Mouse (Mus musculus) telencephalon, adult 2 months (tissue): ENCODE measurements at regions not wholly inside any gene's neighbourhood (a gene's known extent, or its start where the extent isn't known, plus 50 kb on each side); places are given as distances from the start of the nearest gene placed in this dataset.

ENCODE experiments used
- DNase-seq: peaks from one replicate; pipeline ENCODE4 v3.0.0-alpha.2; 2011; ENCODE audit warnings: low read depth, low spot score

DNA sequence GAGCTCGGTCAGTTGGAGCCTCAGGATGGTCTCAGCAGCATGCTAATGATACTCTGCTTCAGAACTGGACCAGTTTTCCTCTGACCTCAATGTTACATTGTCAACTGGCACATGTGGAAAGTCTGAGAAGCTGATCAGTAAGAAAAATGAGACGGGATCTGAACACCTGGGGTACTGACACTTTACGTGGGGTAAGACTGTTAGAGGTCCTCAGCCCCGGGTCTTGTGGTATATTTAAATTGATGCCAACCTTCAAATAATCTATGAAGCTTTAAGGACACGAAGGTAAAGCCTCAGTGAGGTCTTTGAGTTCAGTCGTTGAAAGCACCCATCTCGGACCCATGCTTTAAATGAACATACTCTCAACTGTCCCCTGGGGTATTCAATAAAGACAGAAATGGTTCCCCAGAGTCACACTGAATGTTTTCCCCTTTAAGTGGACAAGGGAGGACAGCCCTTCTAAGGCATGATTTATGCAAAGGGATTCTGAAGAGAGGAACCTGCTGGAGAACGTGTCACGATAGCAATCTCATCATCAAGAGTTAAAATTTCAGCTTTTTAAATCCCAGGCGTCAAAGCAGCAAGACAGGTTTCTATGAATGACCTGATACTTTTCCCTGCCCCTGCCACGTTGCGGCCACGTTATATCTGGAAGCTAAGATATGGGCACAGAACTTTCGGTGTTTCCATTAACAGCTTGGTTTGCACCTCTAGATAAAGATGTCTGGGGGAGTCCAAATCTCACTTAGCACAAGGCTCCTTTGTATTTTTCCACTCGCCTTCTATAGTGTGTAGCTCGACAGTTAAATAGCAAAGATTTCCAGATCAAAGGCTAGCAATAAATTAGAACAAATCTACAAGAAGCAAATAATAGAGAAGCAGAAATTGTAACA is 76.7 kb upstream of the Atp2b1 start:
- DNase-seq: no peak

DNA sequence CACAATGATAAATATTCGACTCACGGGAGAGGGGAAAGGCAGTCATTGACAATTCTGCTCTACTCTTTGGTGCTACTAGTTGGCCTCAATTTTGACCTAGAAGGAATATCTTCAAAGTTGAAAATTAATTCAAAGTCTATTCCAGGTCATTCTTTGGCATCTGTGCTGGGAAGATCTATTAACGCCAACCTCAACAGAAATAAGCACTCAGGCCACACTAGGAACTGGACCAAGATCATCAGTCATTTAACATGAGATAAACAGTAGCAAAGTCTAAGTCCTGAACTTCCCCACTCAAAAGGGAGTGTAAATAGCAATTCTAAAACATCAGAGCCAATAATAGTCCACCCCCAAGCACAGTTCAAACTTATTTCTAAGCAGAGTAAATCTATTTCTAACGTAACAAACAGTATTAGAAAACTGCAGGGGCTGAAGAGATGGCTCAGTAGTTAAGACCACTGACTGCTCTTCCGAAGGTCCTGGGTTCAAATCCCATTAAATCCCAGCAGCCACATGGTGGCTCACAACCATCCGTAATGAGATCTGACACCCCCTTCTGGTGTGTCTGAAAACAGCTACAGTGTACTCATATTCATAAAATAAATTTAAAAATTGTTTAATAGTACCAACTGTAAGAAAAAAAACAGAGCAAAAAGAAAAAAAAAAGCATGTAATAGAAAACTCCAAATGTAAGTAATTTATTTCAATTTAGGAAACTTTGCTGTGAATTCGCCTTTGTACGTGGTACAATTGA is 75.1 kb upstream of the Atp2b1 start:
- no peak for DNase-seq

- no peak for DNase-seq
These were observed 74.2 kb upstream of the Atp2b1 start for GRCm38 (mm10) chr10:98839963-98840362.

DNA sequence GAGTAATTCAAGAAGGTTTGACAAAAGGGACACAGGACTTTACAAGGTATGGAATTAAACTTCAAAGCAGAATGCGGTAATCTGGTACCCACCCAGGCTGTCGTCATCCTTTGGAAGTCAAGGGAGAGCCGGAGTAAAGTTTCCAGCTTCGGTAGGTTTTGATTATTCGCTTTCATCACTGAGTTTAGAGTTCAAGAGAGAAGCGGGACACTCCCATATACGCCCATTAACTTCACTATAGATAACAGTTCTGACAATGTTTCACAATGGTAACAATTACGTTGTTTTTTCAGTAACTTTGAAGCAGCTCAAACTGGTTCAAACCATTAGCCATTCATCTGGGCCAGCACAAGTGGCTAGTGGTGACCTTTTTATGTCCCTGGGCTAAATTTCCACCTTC is 73.8 kb upstream of the Atp2b1 start:
- DNase-seq: no peak

- DNase-seq: no peak
These were observed 73.0 kb upstream of the Atp2b1 start for GRCm38 (mm10) chr10:98840957-98841831.

DNA sequence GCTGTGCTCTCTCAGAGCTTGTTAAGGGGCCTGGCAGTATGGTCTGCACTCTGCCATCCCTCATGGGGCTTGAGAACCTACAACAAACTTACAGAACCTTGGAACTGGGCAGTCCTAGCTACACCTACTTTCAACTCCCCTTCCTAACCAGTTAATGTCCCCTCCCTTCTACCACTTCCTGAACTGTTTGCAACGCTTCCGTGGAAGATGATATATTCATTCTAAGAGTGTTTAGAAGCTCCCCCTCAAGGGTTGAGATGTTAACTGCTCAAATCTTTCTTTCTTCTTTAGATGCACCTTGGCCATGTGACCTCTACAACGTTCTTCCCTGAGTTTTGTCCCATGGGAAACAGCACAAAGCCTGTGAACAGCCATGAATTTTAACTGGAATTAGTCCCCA is 72.3 kb upstream of the Atp2b1 start:
- no peak for DNase-seq

GRCm38 (mm10) chr10:98842721-98843120 is 71.5 kb upstream of the Atp2b1 start:
- DNase-seq: no peak

- DNase-seq: no peak
These were observed 64.4 kb upstream of the Atp2b1 start for GRCm38 (mm10) chr10:98849851-98850250.

- DNase-seq: no peak
These were observed 56.8 kb upstream of the Atp2b1 start for GRCm38 (mm10) chr10:98857395-98857794.

- DNase-seq: no peak
These were observed 52.7 kb upstream of the Atp2b1 start for GRCm38 (mm10) chr10:98861521-98861920.

- DNase-seq: no peak
These were observed 51.5 kb upstream of the Atp2b1 start for GRCm38 (mm10) chr10:98862712-98863111.

DNA sequence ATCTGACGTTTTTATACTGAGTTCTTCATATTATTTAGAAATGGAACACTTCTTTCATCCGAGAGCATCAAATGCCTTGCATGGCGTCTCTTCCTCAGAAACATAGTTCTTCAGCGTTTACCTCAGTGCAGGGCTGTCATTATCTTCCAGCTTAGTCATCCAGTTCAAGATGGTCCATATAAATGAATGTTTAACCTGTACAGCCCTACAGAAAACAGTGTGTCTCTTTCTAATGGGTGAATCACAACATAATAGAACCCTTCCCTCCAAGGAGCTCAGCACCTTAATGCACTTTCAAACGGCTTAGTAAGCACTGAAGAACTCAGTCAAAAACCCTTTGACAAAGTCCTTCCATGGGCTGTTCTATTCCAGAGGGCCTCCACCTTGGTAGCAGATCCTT is 49.8 kb upstream of the Atp2b1 start:
- no peak for DNase-seq
